Mouse (Mus musculus): ENCODE measurements around the gene Ppfibp1.

- TF ChIP-seq POLR2A (IDR thresholded peaks at IDR 0.05; ENCODE audit: insufficient read depth, low read length) (no peak), CTCF (IDR thresholded peaks at IDR 0.05; ENCODE audit: low read depth, low read length) (no peak)
These were observed 67.6 kb downstream of the Ppfibp1 start for GRCm38 (mm10) chr6:146955896-146956295.
